In genomic region chr8:92362396-92363115, GRCm38 (mm10) we compare ENCODE assay signal across 8 mouse cellular contexts. TPM values are rescaled to one million over a fixed set of nuclear protein-coding genes. Genes with fewer than 3 reads are reported as not detected.
DNase-seq lines count a peak whose midpoint lies in the region; ATAC-seq lines count a peak whose summit lies in the region.

No protein-coding gene starts in this region.

- H3K4me1 ChIP-seq in heart, embryonic 10.5 days = peaks cover 63% of the 10 kb centered on the region
- H3K4me1 ChIP-seq in embryonic facial prominence, embryonic 10.5 days = peaks cover 84% of the 10 kb centered on the region
- peaks cover 74% of the 10 kb centered on the region for H3K4me1 ChIP-seq in hindbrain, embryonic 13.5 days (replicated peaks)
- peaks cover 22% of the 10 kb centered on the region for H3K4me1 ChIP-seq in midbrain, embryonic 16.5 days (ENCODE audit: control insufficient read depth, insufficient read depth, low read length)

- peak overlapping the region; percentile 51 for H3K4me3 ChIP-seq in heart, embryonic 10.5 days
- H3K4me3 ChIP-seq in embryonic facial prominence, embryonic 10.5 days = peak overlapping the region; percentile 79
- H3K4me3 ChIP-seq in hindbrain, embryonic 13.5 days = peak overlapping the region; percentile 42
- peak overlapping the region; percentile 35 for H3K4me3 ChIP-seq in midbrain, embryonic 16.5 days (ENCODE audit: low read depth, low read length)

- ATAC-seq in hindbrain, embryonic 13.5 days (ENCODE audit: low FRiP score) = no peak
- no peak for ATAC-seq in midbrain, embryonic 16.5 days

- H3K27ac ChIP-seq in heart, embryonic 10.5 days = peak overlapping the region; percentile 77; the same call in 1 of the 2 replicates
- H3K27ac ChIP-seq in embryonic facial prominence, embryonic 10.5 days (replicated peaks) = 0 out of 2 replicates have a peak overlapping the region, but pooled peaks have one; percentile 70
- H3K27ac ChIP-seq in hindbrain, embryonic 13.5 days = peak overlapping the region; percentile 82
- H3K27ac ChIP-seq in midbrain, embryonic 16.5 days (ENCODE audit: low read length) = peak overlapping the region; percentile 71

- H3K9me3 ChIP-seq in heart, embryonic 10.5 days = no peaks in the 10 kb centered on the region
- no peaks in the 10 kb centered on the region for H3K9me3 ChIP-seq in embryonic facial prominence, embryonic 10.5 days
- no peaks in the 10 kb centered on the region for H3K9me3 ChIP-seq in hindbrain, embryonic 13.5 days
- H3K9me3 ChIP-seq in midbrain, embryonic 16.5 days (replicated peaks; ENCODE audit: control insufficient read depth, low read length, poor library complexity, severe bottlenecking) = no peaks in the 10 kb centered on the region

- peaks cover 92% of the 10 kb centered on the region for H3K27me3 ChIP-seq in heart, embryonic 10.5 days (ENCODE audit: insufficient read depth, poor library complexity, severe bottlenecking)
- H3K27me3 ChIP-seq in embryonic facial prominence, embryonic 10.5 days (replicated peaks; ENCODE audit: low read depth, poor library complexity, severe bottlenecking) = peaks cover 99% of the 10 kb centered on the region
- H3K27me3 ChIP-seq in hindbrain, embryonic 13.5 days = peaks cover 58% of the 10 kb centered on the region
- H3K27me3 ChIP-seq in midbrain, embryonic 16.5 days (ENCODE audit: control insufficient read depth, insufficient read depth, low read depth, low read length) = peaks cover 13% of the 10 kb centered on the region

- no peak for DNase-seq in heart, embryonic 10.5 days (ENCODE audit: low spot score)
- no peak for DNase-seq in heart, adult 9 months (ENCODE audit: low spot score in 2 of 2)
- DNase-seq in embryonic facial prominence, embryonic 10.5 days (ENCODE audit: low spot score) = peak; percentile 41
- no peak for DNase-seq in frontal cortex, postnatal 10 days (ENCODE audit: low spot score in 2 of 2)
- no peak for DNase-seq in thymus, postnatal 14 days
- DNase-seq in adrenal gland, postnatal 36 days = no peak

- H3K9ac ChIP-seq in hindbrain, embryonic 13.5 days = peak overlapping the region; percentile 74
- peak overlapping the region; percentile 58 for H3K9ac ChIP-seq in midbrain, embryonic 16.5 days (ENCODE audit: low read depth, low read length)

- peak overlapping the region; percentile 57 for H3K4me2 ChIP-seq in hindbrain, embryonic 13.5 days
- H3K4me2 ChIP-seq in midbrain, embryonic 16.5 days (ENCODE audit: low read length) = peak overlapping the region; percentile 58

- 5% methylated on average over 15 of the region's 15 CpGs for WGBS in heart, embryonic 10.5 days
- 2% methylated on average over 15 of the region's 15 CpGs for whole genome bisulfite sequencing in embryonic facial prominence, embryonic 10.5 days
- WGBS in hindbrain, embryonic 13.5 days = 2% methylated on average over 15 of the region's 15 CpGs
- 4% methylated on average over 15 of the region's 15 CpGs for WGBS in midbrain, embryonic 16.5 days

- H3K36me3 ChIP-seq in heart, embryonic 10.5 days = peaks cover 15% of the 10 kb centered on the region; the same call in 1 of the 2 replicates
- peaks cover 10% of the 10 kb centered on the region for H3K36me3 ChIP-seq in embryonic facial prominence, embryonic 10.5 days (replicated peaks)
- no peaks in the 10 kb centered on the region; the same call in 1 of the 2 replicates for H3K36me3 ChIP-seq in hindbrain, embryonic 13.5 days
- H3K36me3 ChIP-seq in midbrain, embryonic 16.5 days (ENCODE audit: control insufficient read depth, insufficient read depth, low read length) = no peaks in the 10 kb centered on the region

RNA-seq across cellular contexts. Expression of gene Irx5, which starts 5.1 kb away (rescaled TPM):
- polyA plus RNA-seq in heart, embryonic 10.5 days (2016; fragmentation: Nextera tagmentation; extraction: Ambion mirVana) = 13.2 and 13.7 TPM in 2 replicates
- 9.5 and 10.2 TPM in 2 replicates for polyA plus RNA-seq in embryonic facial prominence, embryonic 10.5 days (2016; fragmentation: Nextera tagmentation; extraction: Ambion mirVana)
- 15.4 and 18.4 TPM in 2 replicates for polyA plus RNA-seq in hindbrain, embryonic 13.5 days (2015; fragmentation: Nextera tagmentation; extraction: Ambion mirVana)
- polyA plus RNA-seq in midbrain, embryonic 16.5 days (2015; fragmentation: Nextera tagmentation; extraction: Ambion mirVana) = 16.5 and 16.8 TPM in 2 replicates
- total RNA-seq in adrenal gland, postnatal 36 days (2021) = 1 to 10 TPM; 2.0 to 2.1 TPM
